Mouse (Mus musculus) kidney, postnatal 14 days (tissue): ENCODE measurements at regions not wholly inside any gene's neighbourhood (a gene's known extent, or its start where the extent isn't known, plus 50 kb on each side); places are given as distances from the start of the nearest gene placed in this dataset.
A peak's percentile ranks its signal among the peaks of the same experiment; 100 is the strongest.

Experiments
- DNase-seq: peaks from one replicate; pipeline ENCODE4 v3.0.0; 2022; ENCODE audit warnings: mixed read lengths

GRCm38 (mm10) chr4:53217608-53218290 is 58.1 kb upstream of the Abca1 start:
- peak; percentile 92 for DNase-seq

- peak; percentile 25 for DNase-seq
These were observed 52.8 kb upstream of the Abca1 start for GRCm38 (mm10) chr4:53212541-53212940.

GRCm38 (mm10) chr4:53210685-53211084 is 51.0 kb upstream of the Abca1 start:
- no peak for DNase-seq
